Mouse (Mus musculus) common myeloid progenitor, adult 5-6 weeks (primary cell): Measurements from ENCODE around the gene Rexo2. TPM values are rescaled to one million over a fixed set of nuclear protein-coding genes. Genes with fewer than 3 reads are reported as not detected.
"Not testable (repeated sequence)": the region's sequence is repeated elsewhere in the genome, so short reads cannot be mapped to it uniquely, and the experiment has no call there.

Experiments
- ATAC-seq: replicated peaks from 2 replicates; pipeline ENCODE4 v1.8.0; 2016; ENCODE audit warnings: low read depth, mild to moderate bottlenecking, moderate TSS enrichment, inconsistent platforms; ENCODE audit not compliant: poor library complexity, severe bottlenecking
- total RNA-seq: library from RNA; stranded (forward); fragments of 200-1000, 187-1606 nt; gene quantifications from 2 replicates; pipeline ENCODE4 v1.2.3, GENCODE M21; 2017

The Rexo2 gene
- 164 and 190 TPM in 2 replicates for total RNA-seq

- ATAC-seq, result peak; percentile 99
Measured at GRCm38 (mm10) chr9:48480411-48481213, at the start of gene Rexo2. Gene Rexo2 (minus strand): TSS chr9:48480623.

- ATAC-seq, result no peak
Measured at GRCm38 (mm10) chr9:48526520-48526919, 46.1 kb upstream of the Rexo2 start.

- ATAC-seq, result peak; percentile 68
Measured at GRCm38 (mm10) chr9:48525566-48525965, 45.1 kb upstream of the Rexo2 start.

- ATAC-seq, result not testable (repeated sequence)
Measured at GRCm38 (mm10) chr9:48520405-48520804, 40.0 kb upstream of the Rexo2 start.

- no peak for ATAC-seq
Measured at GRCm38 (mm10) chr9:48517372-48518130, 37.1 kb upstream of the Rexo2 start.

GRCm38 (mm10) chr9:48516615-48517371 lies 36.4 kb upstream of the Rexo2 start:
- ATAC-seq, result no peak

- peak; percentile 76 for ATAC-seq
Measured at GRCm38 (mm10) chr9:48515332-48515731, 34.9 kb upstream of the Rexo2 start.

GRCm38 (mm10) chr9:48510134-48510533 lies 29.7 kb upstream of the Rexo2 start:
- no peak for ATAC-seq

- no peak for ATAC-seq
Measured at GRCm38 (mm10) chr9:48504741-48505365, 24.4 kb upstream of the Rexo2 start.

GRCm38 (mm10) chr9:48503001-48503400 lies 22.6 kb upstream of the Rexo2 start:
- no peak for ATAC-seq

GRCm38 (mm10) chr9:48501192-48501591 lies 20.8 kb upstream of the Rexo2 start:
- ATAC-seq, result no peak

GRCm38 (mm10) chr9:48495548-48495932 lies 15.1 kb upstream of the Rexo2 start:
- peak; percentile 58 for ATAC-seq

- ATAC-seq, result peak; percentile 98
Measured at GRCm38 (mm10) chr9:48494817-48495547, 14.6 kb upstream of the Rexo2 start, which contains the start of the genes Rbm7 and Gm5617. Gene Rbm7 (minus strand): TSS chr9:48495299. Gene Gm5617 (plus strand): TSS chr9:48495442.

GRCm38 (mm10) chr9:48481214-48482134 lies 1.1 kb upstream of the Rexo2 start:
- ATAC-seq, result no peak

GRCm38 (mm10) chr9:48479838-48480410 lies 499 bp downstream of the Rexo2 start:
- ATAC-seq, result no peak

- no peak for ATAC-seq
Measured at GRCm38 (mm10) chr9:48478808-48479207, 1.6 kb downstream of the Rexo2 start.

- ATAC-seq, result no peak
Measured at GRCm38 (mm10) chr9:48476236-48477165, 3.9 kb downstream of the Rexo2 start.
